Mouse (Mus musculus) embryonic fibroblast, embryonic 13.5 days (primary cell): ENCODE data around the gene Lamc3.

Source experiments
- CTCF ChIP-seq: IDR thresholded peaks from 2 replicates; pipeline ENCODE4 v1.5.1; 2011; ENCODE audit warnings: mild to moderate bottlenecking, control low read depth, low read length, moderate library complexity, borderline replicate concordance; ENCODE audit not compliant: insufficient read depth
- POLR2A ChIP-seq: IDR thresholded peaks from 2 replicates; pipeline ENCODE4 v1.6.1; 2011; ENCODE audit warnings: low read depth, mild to moderate bottlenecking, control low read depth, low read length, moderate library complexity

- no peak for TF ChIP-seq POLR2A
- no peak for TF ChIP-seq CTCF
Measured at GRCm38 (mm10) chr2:31905682-31906081, 18.6 kb downstream of the Lamc3 start.
